Mouse (Mus musculus) right cerebral cortex, postnatal 14 days (tissue): ENCODE data around the gene Tada3.

Source experiments
- DNase-seq: peaks from one replicate; pipeline ENCODE4 v3.0.0; 2022

Gene Tada3

GRCm38 (mm10) chr6:113377496-113378385, at the start of gene Tada3, which contains the start of gene Arpc4:
TSS of gene Tada3 (minus strand) at chr6:113377883.
TSS of gene Arpc4 (plus strand) at chr6:113378115.
- peak; percentile 92 for DNase-seq

- no peak for DNase-seq
Observed at GRCm38 (mm10) chr6:113427397-113427796, 49.7 kb upstream of the Tada3 start.

GRCm38 (mm10) chr6:113426696-113427095, 49.0 kb upstream of the Tada3 start:
- no peak for DNase-seq

GRCm38 (mm10) chr6:113424187-113424586, 46.5 kb upstream of the Tada3 start:
- no peak for DNase-seq

- no peak for DNase-seq
Observed at GRCm38 (mm10) chr6:113423000-113423399, 45.3 kb upstream of the Tada3 start.

GRCm38 (mm10) chr6:113419199-113419587, 41.5 kb upstream of the Tada3 start, which contains the start of gene Rpusd3:
TSS of gene Rpusd3 (minus strand) at chr6:113419340.
- peak; percentile 100 for DNase-seq

GRCm38 (mm10) chr6:113418441-113419198, 40.9 kb upstream of the Tada3 start:
- DNase-seq: no peak

GRCm38 (mm10) chr6:113416416-113416815, 38.7 kb upstream of the Tada3 start:
- no peak for DNase-seq

- DNase-seq: no peak
Observed at GRCm38 (mm10) chr6:113410001-113410400, 32.3 kb upstream of the Tada3 start.

- no peak for DNase-seq
Observed at GRCm38 (mm10) chr6:113406683-113407082, 29.0 kb upstream of the Tada3 start.

- no peak for DNase-seq
Observed at GRCm38 (mm10) chr6:113405483-113405882, 27.8 kb upstream of the Tada3 start.

- no peak for DNase-seq
Observed at GRCm38 (mm10) chr6:113404649-113405448, 27.2 kb upstream of the Tada3 start.

- DNase-seq: no peak
Observed at GRCm38 (mm10) chr6:113402094-113402493, 24.4 kb upstream of the Tada3 start.

- no peak for DNase-seq
Observed at GRCm38 (mm10) chr6:113396270-113397030, 18.8 kb upstream of the Tada3 start.

GRCm38 (mm10) chr6:113395501-113395900, 17.8 kb upstream of the Tada3 start:
- no peak for DNase-seq

GRCm38 (mm10) chr6:113394811-113395210, 17.1 kb upstream of the Tada3 start:
- DNase-seq: no peak

GRCm38 (mm10) chr6:113393951-113394350, 16.3 kb upstream of the Tada3 start:
- DNase-seq: no peak

- peak; percentile 46 for DNase-seq
Observed at GRCm38 (mm10) chr6:113392387-113393071, 14.8 kb upstream of the Tada3 start.

- DNase-seq: no peak
Observed at GRCm38 (mm10) chr6:113392015-113392386, 14.3 kb upstream of the Tada3 start.

GRCm38 (mm10) chr6:113390715-113391114, 13.0 kb upstream of the Tada3 start:
- DNase-seq: no peak

GRCm38 (mm10) chr6:113388960-113389359, 11.3 kb upstream of the Tada3 start, which contains the start of gene Ttll3:
TSS of gene Ttll3 (plus strand) at chr6:113389260.
- no peak for DNase-seq
